Comparison of ENCODE assay signal across 8 mouse cellular contexts in genomic region chr6:3512611-3513010, GRCm38 (mm10). TPM values are rescaled to one million over a fixed set of nuclear protein-coding genes. Genes with fewer than 3 reads are reported as not detected.
DNase-seq lines count a peak whose midpoint lies in the region; ATAC-seq and TF ChIP-seq lines count a peak whose summit lies in the region.

No protein-coding gene starts in this region.

- no peak overlapping the region for H3K27ac ChIP-seq in limb, embryonic 14.5 days (replicated peaks; ENCODE audit: low read depth, low read length)

- H3K4me3 ChIP-seq in limb, embryonic 14.5 days (replicated peaks; ENCODE audit: low read length): no peak overlapping the region

- H3K4me2 ChIP-seq in limb, embryonic 14.5 days (replicated peaks; ENCODE audit: low read depth, low read length, severe bottlenecking): no peak overlapping the region

- 0 out of 2 replicates have a peak, but pooled peaks cover 2% of the 10 kb centered on the region for H3K4me1 ChIP-seq in limb, embryonic 14.5 days (ENCODE audit: control insufficient read depth, insufficient read depth, low read length)

- 41% methylated on average over 3 of the region's 3 CpGs for WGBS in limb, embryonic 14.5 days

- ATAC-seq in frontal cortex, adult (ENCODE audit: low TSS enrichment): peak; percentile 97
- 0 out of 2 replicates have a peak, but pooled peaks have one; percentile 41 for ATAC-seq in limb, embryonic 14.5 days (ENCODE audit: low FRiP score, low read depth)

- H3K27me3 ChIP-seq in limb, embryonic 14.5 days (ENCODE audit: control insufficient read depth, insufficient read depth, low read length): no peaks in the 10 kb centered on the region

- no peaks in the 10 kb centered on the region for H3K9me3 ChIP-seq in limb, embryonic 14.5 days (ENCODE audit: control insufficient read depth, low read length)

- no peak overlapping the region for H3K9ac ChIP-seq in limb, embryonic 14.5 days (ENCODE audit: low read depth, low read length, severe bottlenecking)

- H3K36me3 ChIP-seq in limb, embryonic 14.5 days (ENCODE audit: control insufficient read depth, insufficient read depth, low read length): no peaks in the 10 kb centered on the region

- TF ChIP-seq POLR2A in limb, embryonic 14.5 days (IDR thresholded peaks at IDR 0.05; ENCODE audit: borderline replicate concordance, extremely low read depth, insufficient read depth, insufficient read length): no peak

- DNase-seq in MN1 (ENCODE audit: low spot score): peak; percentile 18
- DNase-seq in cerebellum, adult 11-12 months: peak; percentile 62
- no peak for DNase-seq in limb, embryonic 14.5 days (ENCODE audit: low spot score)
- no peak for DNase-seq in thymus, postnatal 0 days (ENCODE audit: low spot score)
- DNase-seq in T-cell, adult 2 months (ENCODE audit: low spot score): no peak
- DNase-seq in adrenal gland, adult 18-20 months (ENCODE audit: low spot score in 2 of 2): no peak
- no peak for DNase-seq in yolk sac, embryonic 10.5 days (ENCODE audit: low spot score)

RNA-seq across cellular contexts. Expression of gene Vps50, which starts 14.4 kb away (rescaled TPM):
- 14.2 and 15.5 TPM in 2 replicates for polyA plus RNA-seq in limb, embryonic 14.5 days (2012; rRNA removed)
- polyA plus RNA-seq in limb, embryonic 14.5 days (2014; fragmentation: Nextera tagmentation; extraction: Ambion mirVana): 27.9 and 32.6 TPM in 2 replicates
- 18.0 and 18.9 TPM in 2 replicates for polyA plus RNA-seq in thymus, postnatal 0 days (2015; fragmentation: Nextera tagmentation; extraction: Ambion mirVana)
- 10 to 100 TPM; 18.2 to 18.3 TPM for total RNA-seq in adrenal gland, adult 18-20 months (2021)

RNA-seq across cellular contexts. Expression of gene Hepacam2, which starts 14.5 kb away (rescaled TPM):
- polyA plus RNA-seq in limb, embryonic 14.5 days (2012; rRNA removed): 0.04 and 0.34 TPM in 2 replicates
- polyA plus RNA-seq in limb, embryonic 14.5 days (2014; fragmentation: Nextera tagmentation; extraction: Ambion mirVana): 0.10 TPM in 1 of 2 replicates, not detected in the other
- polyA plus RNA-seq in thymus, postnatal 0 days (2015; fragmentation: Nextera tagmentation; extraction: Ambion mirVana): 0.93 and 0.94 TPM in 2 replicates
- 1 to 10 TPM in 1 of 2 experiments, under 1 TPM in 1; 0.20 to 1.2 TPM for total RNA-seq in adrenal gland, adult 18-20 months (2021)

Comparison
In these comparisons a context has a peak if more than half of its experiments do, and no peak if none do; other contexts are left out.
1. DNase-seq: peak in MN1 (single experiment) and cerebellum, adult 11-12 months (single experiment); none in limb, embryonic 14.5 days (single experiment), thymus, postnatal 0 days (single experiment), T-cell, adult 2 months (single experiment), adrenal gland, adult 18-20 months (0 of 2) and yolk sac, embryonic 10.5 days (single experiment).